Mouse (Mus musculus) WW6 (cell line): ENCODE data around the gene Haspin.

ENCODE experiments used
- DNase-seq: peaks from one replicate; pipeline ENCODE4 v3.0.0-alpha.2; 2013; ENCODE audit warnings: low read depth, low spot score

The Haspin gene

GRCm38 (mm10) chr11:73087700-73088480, 50.2 kb downstream of the Haspin start:
- no peak for DNase-seq
